Mouse (Mus musculus) lung, postnatal 25 days (tissue): Measurements from ENCODE around the gene Igsf9.

ENCODE experiments used
- DNase-seq: peaks from one replicate; pipeline ENCODE4 v3.0.0; 2022; ENCODE audit warnings: low spot score

Gene Igsf9

GRCm38 (mm10) chr1:172468301-172468877, 13.2 kb upstream of the Igsf9 start:
- DNase-seq: no peak

GRCm38 (mm10) chr1:172469373-172469772, 12.2 kb upstream of the Igsf9 start:
- no peak for DNase-seq

GRCm38 (mm10) chr1:172469810-172470448, 11.7 kb upstream of the Igsf9 start:
- DNase-seq: no peak

GRCm38 (mm10) chr1:172472909-172473308, 8.7 kb upstream of the Igsf9 start:
- DNase-seq: no peak

GRCm38 (mm10) chr1:172474196-172474595, 7.4 kb upstream of the Igsf9 start:
- DNase-seq: no peak

- peak; percentile 53 for DNase-seq
Observed at GRCm38 (mm10) chr1:172475054-172475741, 6.4 kb upstream of the Igsf9 start, which contains the start of gene Slamf9. Gene Slamf9, plus strand, starts transcription at chr1:172475358.

- no peak for DNase-seq
Observed at GRCm38 (mm10) chr1:172478020-172478419, 3.6 kb upstream of the Igsf9 start.

- DNase-seq: no peak
Observed at GRCm38 (mm10) chr1:172480376-172480775, 1.2 kb upstream of the Igsf9 start.

- DNase-seq: no peak
Observed at GRCm38 (mm10) chr1:172481111-172481510, 477 bp upstream of the Igsf9 start.

- no peak for DNase-seq
Observed at GRCm38 (mm10) chr1:172482518-172483360, 1.2 kb downstream of the Igsf9 start.

GRCm38 (mm10) chr1:172483361-172483660, 1.7 kb downstream of the Igsf9 start:
- DNase-seq: no peak

GRCm38 (mm10) chr1:172484236-172484635, 2.6 kb downstream of the Igsf9 start:
- no peak for DNase-seq

- DNase-seq: no peak
Observed at GRCm38 (mm10) chr1:172484671-172485070, 3.1 kb downstream of the Igsf9 start.

- no peak for DNase-seq
Observed at GRCm38 (mm10) chr1:172485821-172486220, 4.2 kb downstream of the Igsf9 start.

- no peak for DNase-seq
Observed at GRCm38 (mm10) chr1:172486236-172486635, 4.6 kb downstream of the Igsf9 start.

GRCm38 (mm10) chr1:172486651-172487050, 5.1 kb downstream of the Igsf9 start:
- DNase-seq: no peak

GRCm38 (mm10) chr1:172487859-172488258, 6.3 kb downstream of the Igsf9 start:
- no peak for DNase-seq

GRCm38 (mm10) chr1:172488831-172489230, 7.2 kb downstream of the Igsf9 start:
- DNase-seq: no peak

GRCm38 (mm10) chr1:172489585-172490250, 8.1 kb downstream of the Igsf9 start:
- no peak for DNase-seq

GRCm38 (mm10) chr1:172490261-172490661, 8.7 kb downstream of the Igsf9 start:
- peak; percentile 90 for DNase-seq

GRCm38 (mm10) chr1:172492047-172492446, 10.5 kb downstream of the Igsf9 start:
- DNase-seq: no peak

GRCm38 (mm10) chr1:172493516-172493915, 11.9 kb downstream of the Igsf9 start:
- no peak for DNase-seq
